Mouse (Mus musculus) heart, adult 2 months (tissue): Measurements from ENCODE around the gene Ispd.

Experiments used
- EP300 ChIP-seq: fragments of 200-500 bp; IDR thresholded peaks from 2 replicates; pipeline ENCODE4 v1.6.1; 2011; ENCODE audit warnings: low read depth, low read length, control low read depth; ENCODE audit not compliant: insufficient read depth
- POLR2A ChIP-seq: fragments of 200-500 bp; IDR thresholded peaks from 2 replicates; pipeline ENCODE4 v1.6.1; 2011; ENCODE audit warnings: mild to moderate bottlenecking, low read depth, low read length, control low read depth; ENCODE audit not compliant: insufficient read depth

- TF ChIP-seq EP300: no peak
- TF ChIP-seq POLR2A: no peak
These were observed 344.0 kb downstream of the Ispd start for GRCm38 (mm10) chr12:36725250-36725649.
